Comparison of ENCODE assay signal across 9 mouse cellular contexts in genomic region chr7:46396928-46397731, GRCm38 (mm10). TPM values are rescaled to one million over a fixed set of nuclear protein-coding genes. Genes with fewer than 3 reads are reported as not detected.
DNase-seq lines count a peak whose midpoint lies in the region; ATAC-seq lines count a peak whose summit lies in the region.
"Had no signal": no experiment of that assay in that cellular context is flagged by ENCODE, and none has a peak within 500 bp of the region (broad histone marks: within the 10 kb centered on the region; RNA-seq: fewer than 3 reads in every experiment).

No protein-coding gene starts in this region.

- ATAC-seq in heart, embryonic 15.5 days (replicated peaks; ENCODE audit: insufficient number of reproducible peaks, insufficient read depth, low FRiP score, low read depth), result 0 out of 2 replicates have a peak, but pooled peaks have one; percentile 11
- ATAC-seq in limb, embryonic 11.5 days (ENCODE audit: insufficient number of reproducible peaks, low FRiP score, low TSS enrichment, low read depth), result no peak

- H3K36me3 ChIP-seq in heart, embryonic 15.5 days, result no peaks in the 10 kb centered on the region
- H3K36me3 ChIP-seq in limb, embryonic 11.5 days (ENCODE audit: control insufficient read depth, insufficient read depth, low read length), result no peaks in the 10 kb centered on the region

- H3K9ac ChIP-seq in heart, embryonic 15.5 days, result no peak overlapping the region
- H3K9ac ChIP-seq in limb, embryonic 11.5 days (ENCODE audit: low read length), result no peak overlapping the region

- 2% methylated on average over 64 of the region's 64 CpGs for WGBS in heart, embryonic 15.5 days
- WGBS in limb, embryonic 11.5 days, result 1% methylated on average over 60 of the region's 64 CpGs

- DNase-seq in heart, adult 18-20 months, result no peak
- DNase-seq in brain, adult 2 months (ENCODE audit: low read depth, low spot score), result peak; percentile 88
- DNase-seq in frontal cortex, postnatal 10 days (ENCODE audit: low spot score in 2 of 2), result peak; percentile 62 to 69
- DNase-seq in limb, embryonic 11.5 days (ENCODE audit: low spot score), result no peak
- DNase-seq in retina, postnatal 7 days (ENCODE audit: low read depth, low spot score), result peak; percentile 51
- DNase-seq in gastrocnemius, adult 8-10 months (ENCODE audit: low spot score in 2 of 2), result no peak
- no peak for DNase-seq in lung, adult 18-20 months

- peak overlapping the region; percentile 50 for H3K4me3 ChIP-seq in heart, embryonic 15.5 days
- H3K4me3 ChIP-seq in limb, embryonic 11.5 days (ENCODE audit: low read depth, low read length), result peak overlapping the region; percentile 28

- H3K9me3 ChIP-seq in heart, embryonic 15.5 days (replicated peaks), result no peaks in the 10 kb centered on the region
- H3K9me3 ChIP-seq in limb, embryonic 11.5 days (ENCODE audit: control insufficient read depth, low read length), result no peaks in the 10 kb centered on the region

- peaks cover 25% of the 10 kb centered on the region for H3K4me1 ChIP-seq in heart, embryonic 15.5 days (replicated peaks)
- 0 out of 2 replicates have a peak, but pooled peaks cover 3% of the 10 kb centered on the region for H3K4me1 ChIP-seq in limb, embryonic 11.5 days (ENCODE audit: control insufficient read depth, insufficient read depth, low read length)

- peaks cover 82% of the 10 kb centered on the region for H3K27me3 ChIP-seq in heart, embryonic 15.5 days
- H3K27me3 ChIP-seq in limb, embryonic 11.5 days (ENCODE audit: control insufficient read depth, insufficient read depth, low read length), result peaks cover 70% of the 10 kb centered on the region

- H3K27ac ChIP-seq in heart, embryonic 15.5 days, result no peak overlapping the region
- H3K27ac ChIP-seq in limb, embryonic 11.5 days (replicated peaks; ENCODE audit: low read depth, low read length), result no peak overlapping the region

- peak overlapping the region; percentile 90 for H3K4me2 ChIP-seq in heart, embryonic 15.5 days
- H3K4me2 ChIP-seq in limb, embryonic 11.5 days (ENCODE audit: low read depth, severe bottlenecking), result peak overlapping the region; percentile 74

RNA-seq across cellular contexts. Expression of gene Kcnc1, which starts 0.8 kb away (rescaled TPM):
- not detected in 2 replicates for polyA plus RNA-seq in heart, embryonic 15.5 days (2015; fragmentation: Nextera tagmentation; extraction: Ambion mirVana)
- total RNA-seq in heart, adult 18-20 months (2021), result under 1 TPM; 0.41 to 0.45 TPM
- 0.05 and 0.13 TPM in 2 replicates for polyA plus RNA-seq in limb, embryonic 11.5 days (2014; fragmentation: Nextera tagmentation; extraction: Ambion mirVana)
- total RNA-seq in gastrocnemius, adult 8-10 months (2022), result 10 to 100 TPM; 37.5 to 53.5 (median 49.3) TPM
- total RNA-seq: MEL had no signal

RNA-seq across cellular contexts. Expression of gene Myod1, which starts 20.9 kb away (rescaled TPM):
- polyA plus RNA-seq in heart, embryonic 15.5 days (2015; fragmentation: Nextera tagmentation; extraction: Ambion mirVana), result 0.10 and 0.30 TPM in 2 replicates
- not detected for total RNA-seq in heart, adult 18-20 months (2021)
- 22.0 and 23.0 TPM in 2 replicates for polyA plus RNA-seq in limb, embryonic 11.5 days (2014; fragmentation: Nextera tagmentation; extraction: Ambion mirVana)
- 10 to 100 TPM; 11.1 to 14.3 (median 11.9) TPM for total RNA-seq in gastrocnemius, adult 8-10 months (2022)
- total RNA-seq: MEL had no signal

Comparison
In these comparisons a context has a peak if more than half of its experiments do, and no peak if none do; other contexts are left out.
1. DNase-seq: peak in brain, adult 2 months (single experiment), frontal cortex, postnatal 10 days (2 of 2) and retina, postnatal 7 days (single experiment); none in heart, adult 18-20 months (0 of 2), limb, embryonic 11.5 days (single experiment), gastrocnemius, adult 8-10 months (0 of 2) and lung, adult 18-20 months (0 of 2).
2. RNA of gene Kcnc1, which starts 0.8 kb away (total RNA-seq): 37.5 to 53.5 TPM in gastrocnemius, adult 8-10 months; 0.41 to 0.45 TPM in heart, adult 18-20 months; every median in the first group is over 10 times any median in the second.
3. RNA of gene Myod1, which starts 20.9 kb away (total RNA-seq): 11.1 to 14.3 TPM in gastrocnemius, adult 8-10 months; not detected in heart, adult 18-20 months; every median in the first group is over 10 times any median in the second.